Mouse (Mus musculus) CH12.LX (cell line): ENCODE measurements around the gene Rgs12. TPM values are rescaled to one million over a fixed set of nuclear protein-coding genes. Genes with fewer than 3 reads are reported as not detected.

Experiments used
- DNase-seq: peaks from one replicate; pipeline ENCODE4 v3.0.0-alpha.2; 2013; ENCODE audit errors: extremely low read depth
- H3K27ac ChIP-seq: 2 replicates; pipeline ENCODE4 v1.5.1; 2012; ENCODE audit warnings: low read depth, mild to moderate bottlenecking, control low read depth, moderate library complexity; ENCODE audit not compliant: insufficient read depth
- H3K27me3 ChIP-seq: replicated peaks from 2 replicates; pipeline ENCODE3; 2012; ENCODE audit warnings: inconsistent platforms
- H3K36me3 ChIP-seq, 2 experiments: replicated peaks in 1 of 2; 2 replicates each; pipeline versions ENCODE3 to v1.6.1; 2012; ENCODE audit warnings: inconsistent platforms in 1 of 2, low read length in 1 of 2, mild to moderate bottlenecking in 1 of 2, mixed read lengths in 1 of 2, moderate library complexity in 1 of 2; ENCODE audit not compliant: control insufficient read depth in 1 of 2, insufficient read depth in 1 of 2
- H3K4me1 ChIP-seq, 2 experiments: 2 replicates each; pipeline ENCODE4 v1.6.1; 2012; ENCODE audit warnings: inconsistent platforms in 1 of 2, moderate library complexity in 1 of 2; ENCODE audit not compliant: insufficient read depth in 2 of 2, control insufficient read depth in 1 of 2
- H3K4me2 ChIP-seq: 2 replicates; pipeline ENCODE4 v1.6.1; 2012; ENCODE audit warnings: low read depth, mild to moderate bottlenecking, control low read depth; ENCODE audit not compliant: poor library complexity, insufficient read depth, severe bottlenecking
- H3K4me3 ChIP-seq, 3 experiments: fragments of 150-350 bp in 1 of 3; sonication (generic) in 1 of 3; replicated peaks in 1 of 3; 2 replicates each; pipeline versions ENCODE3 to v1.5.1; 2011 to 2012; ENCODE audit warnings: low read depth in 2 of 3, low read length in 2 of 3, mild to moderate bottlenecking in 2 of 3, moderate library complexity in 2 of 3, control low read depth in 1 of 3, improper control_type of control experiment in 1 of 3, inconsistent platforms in 1 of 3, mixed read lengths in 1 of 3; ENCODE audit not compliant: poor library complexity in 1 of 3
- H3K79me2 ChIP-seq: replicated peaks from 2 replicates; pipeline ENCODE4 v1.6.1; 2012; ENCODE audit warnings: mild to moderate bottlenecking, moderate library complexity; ENCODE audit not compliant: control insufficient read depth, poor library complexity, insufficient read depth, severe bottlenecking; ENCODE audit errors: extremely low read depth
- H3K9ac ChIP-seq: 2 replicates; pipeline ENCODE4 v1.6.1; 2012; ENCODE audit warnings: low read depth, mild to moderate bottlenecking, control low read depth, moderate library complexity; ENCODE audit not compliant: insufficient read depth
- H3K9me3 ChIP-seq: replicated peaks from 2 replicates; pipeline ENCODE3; 2012; ENCODE audit warnings: low read length, inconsistent platforms, mixed read lengths
- BHLHE40 ChIP-seq: IDR thresholded peaks from 2 replicates; pipeline ENCODE4 v1.6.1; 2011; ENCODE audit warnings: mild to moderate bottlenecking, low read depth, low read length, improper control_type of control experiment
- CHD1 ChIP-seq: IDR thresholded peaks from 2 replicates; pipeline ENCODE4 v1.6.1; 2012; ENCODE audit warnings: low read depth, low read length, improper control_type of control experiment, inconsistent platforms
- CHD2 ChIP-seq: IDR thresholded peaks from 2 replicates; pipeline ENCODE4 v1.6.1; 2011; ENCODE audit warnings: low read length, improper control_type of control experiment
- CTCF ChIP-seq, 2 experiments: IDR thresholded peaks in 1 of 2; conservative IDR thresholded peaks in 1 of 2; 2 replicates each; pipeline ENCODE4 v1.5.1; 2011 to 2012; ENCODE audit warnings: low read depth in 2 of 2, low read length in 2 of 2, improper control_type of control experiment in 1 of 2, inconsistent platforms in 1 of 2, mild to moderate bottlenecking in 1 of 2, moderate library complexity in 1 of 2
- ELF1 ChIP-seq: IDR thresholded peaks from 2 replicates; pipeline ENCODE4 v1.6.1; 2014; ENCODE audit warnings: low read depth, mild to moderate bottlenecking, inconsistent platforms, low read length, improper control_type of control experiment
- GABPA ChIP-seq: IDR thresholded peaks from 2 replicates; pipeline ENCODE4 v1.6.1; 2012; ENCODE audit warnings: low read depth, low read length, improper control_type of control experiment, inconsistent platforms; ENCODE audit not compliant: insufficient replicate concordance
- HCFC1 ChIP-seq: IDR thresholded peaks from 2 replicates; pipeline ENCODE4 v1.6.1; 2012; ENCODE audit warnings: low read depth, mild to moderate bottlenecking, inconsistent platforms, low read length, improper control_type of control experiment
- IRF4 ChIP-seq: IDR thresholded peaks from 2 replicates; pipeline ENCODE4 v1.6.1; 2014; ENCODE audit warnings: low read depth, mild to moderate bottlenecking, inconsistent platforms, low read length, improper control_type of control experiment
- MAZ ChIP-seq: IDR thresholded peaks from 2 replicates; pipeline ENCODE4 v1.6.1; 2012; ENCODE audit warnings: low read depth, mild to moderate bottlenecking, inconsistent platforms, low read length, improper control_type of control experiment, moderate library complexity
- MXI1 ChIP-seq: IDR thresholded peaks from 2 replicates; pipeline ENCODE4 v1.6.1; 2011; ENCODE audit warnings: mild to moderate bottlenecking, low read depth, low read length, improper control_type of control experiment
- PAX5 ChIP-seq: IDR thresholded peaks from 2 replicates; pipeline ENCODE4 v1.6.1; 2012; ENCODE audit warnings: low read length, inconsistent platforms, mixed read lengths
- POLR2AphosphoS2 ChIP-seq: IDR thresholded peaks from 2 replicates; pipeline ENCODE4 v1.6.1; 2011; ENCODE audit warnings: low read depth, low read length, improper control_type of control experiment
- RAD21 ChIP-seq: IDR thresholded peaks from 2 replicates; pipeline ENCODE4 v1.6.1; 2011; ENCODE audit warnings: low read depth, mild to moderate bottlenecking, low read length, improper control_type of control experiment, moderate library complexity
- SMC3 ChIP-seq: IDR thresholded peaks from 2 replicates; pipeline ENCODE4 v1.6.1; 2011; ENCODE audit warnings: low read depth, low read length, improper control_type of control experiment
- TCF12 ChIP-seq: IDR thresholded peaks from 2 replicates; pipeline ENCODE4 v1.6.1; 2014; ENCODE audit warnings: low read depth, mild to moderate bottlenecking, inconsistent platforms, low read length, improper control_type of control experiment
- UBTF ChIP-seq: IDR thresholded peaks from 2 replicates; pipeline ENCODE4 v1.6.1; 2012; ENCODE audit warnings: low read depth, mild to moderate bottlenecking, inconsistent platforms, low read length, improper control_type of control experiment, moderate library complexity
- ZC3H11A ChIP-seq: IDR thresholded peaks from 2 replicates; pipeline ENCODE4 v1.6.1; 2012; ENCODE audit warnings: low read depth, mild to moderate bottlenecking, inconsistent platforms, low read length, improper control_type of control experiment
- ZKSCAN1 ChIP-seq: IDR thresholded peaks from 2 replicates; pipeline ENCODE4 v1.6.1; 2012; ENCODE audit warnings: low read depth, inconsistent platforms, low read length, improper control_type of control experiment, borderline replicate concordance
- ZMIZ1 ChIP-seq: IDR thresholded peaks from 2 replicates; pipeline ENCODE4 v1.6.1; 2012; ENCODE audit warnings: low read depth, mild to moderate bottlenecking, inconsistent platforms, low read length, improper control_type of control experiment
- dilution Hi-C: fragments of 300-500 bp; cut with MboI; formaldehyde crosslinking; loops from 2 replicates; pipeline ENCODE4 v1.14.3; 2020; ENCODE audit warnings: low sequenced_read_pairs; ENCODE audit not compliant: extremely low pct_unique_long_range_greater_than_20kb, extremely low pct_ligation_motif_present
- in situ Hi-C: fragments of 300-500 bp; cut with MboI; formaldehyde crosslinking; loops from 3 replicates; pipeline ENCODE4 v1.14.3; 2019; ENCODE audit warnings: low sequenced_read_pairs, low pct_ligation_motif_present, low pct_unique_long_range_greater_than_20kb, mixed read lengths
- polyA plus RNA-seq: library from polyadenylated mRNA; unstranded; fragments of >175 nt; gene quantifications from 2 replicates; pipeline ENCODE4 v1.2.1, GENCODE M21; 2012; ENCODE audit warnings: low read depth; ENCODE audit not compliant: insufficient read length
- total RNA-seq, 2 experiments: library from RNA; depleted of rRNA; stranded (reverse); fragments of 300-350 nt in 1 of 2; fragments of >200 nt in 1 of 2; gene quantifications; 2 replicates each; pipeline ENCODE4 v1.2.3; 2012 to 2014

Gene Rgs12
- total and polyA plus RNA-seq, 3 experiments: 6.8 to 9.8 (median 8.1) TPM

- no peak for TF ChIP-seq ELF1
Measured at GRCm38 (mm10) chr5:35020410-35021241, 71.4 kb downstream of the Rgs12 start (continued).

GRCm38 (mm10) chr5:35024975-35025374 lies 75.7 kb downstream of the Rgs12 start:
- TF ChIP-seq POLR2AphosphoS2 (no peak), ELF1 (no peak), MXI1 (no peak), MAZ (no peak), RAD21 (peak; percentile 79), PAX5 (no peak), ZMIZ1 (no peak), HCFC1 (no peak), ZKSCAN1 (peak; percentile 77; the same call in 1 of the 2 replicates), CHD2 (no peak), GABPA (no peak), TCF12 (0 out of 2 replicates have a peak, but pooled peaks have one; percentile 13), ZC3H11A (peak; percentile 76), IRF4 (0 out of 2 replicates have a peak, but pooled peaks have one; percentile 15), BHLHE40 (no peak), UBTF (no peak), CTCF (conservative IDR thresholded peaks at IDR 0.05 in 1 of 2, IDR thresholded peaks at IDR 0.05 in 1 of 2; ENCODE audit: low read depth in 2 of 2, low read length in 2 of 2) (peak; percentile 14 to 89; a peak in 2 of 4 replicates), SMC3 (peak; percentile 95), CHD1 (no peak)
- TF ChIP-seq, all 38 proteins: peak for 7
- Histone ChIP-seq H3K27ac (no peak overlapping the region), H3K4me2 (no peak overlapping the region), H3K9me3 (no peaks in the 10 kb centered on the region), H3K36me3 (peaks cover 2 to 78% of the 10 kb centered on the region in 2 experiments), H3K4me1 (peaks cover 0 to 21% of the 10 kb centered on the region in 2 experiments; a peak in 2 of 4 replicates), H3K79me2 (no peaks in the 10 kb centered on the region), H3K9ac (no peak overlapping the region), H3K4me3 (no peak overlapping the region), H3K27me3 (no peaks in the 10 kb centered on the region)
- dilution Hi-C loops (no loop called here), in situ Hi-C loops (loop anchor here (25.0 kb wide), 2 partner anchors 363 to 488 kb away; partner anchors contain the start of genes Grk4, Nop14 and Sh3bp2)
- DNase-seq: peak; percentile 44
